Mouse (Mus musculus) hindbrain, embryonic 12.5 days (tissue): ENCODE measurements around the gene Slc35e3. TPM values are rescaled to one million over a fixed set of nuclear protein-coding genes. Genes with fewer than 3 reads are reported as not detected.

ENCODE experiments used
- ATAC-seq: fragments of 200-750 bp; cut with Nextera tagmentation; 2 replicates; pipeline ENCODE4 v1.8.0; 2017; ENCODE audit warnings: moderate TSS enrichment; ENCODE audit not compliant: low FRiP score
- H3K27ac ChIP-seq: fragments of 300-500 bp; sonication (generic); 2 replicates; pipeline ENCODE4 v1.5.1; 2016; ENCODE audit warnings: mild to moderate bottlenecking
- H3K27me3 ChIP-seq: fragments of 300-500 bp; sonication (generic); 2 replicates; pipeline ENCODE4 v1.6.1; 2016; ENCODE audit warnings: mild to moderate bottlenecking
- H3K36me3 ChIP-seq: fragments of 300-500 bp; sonication (generic); 2 replicates; pipeline ENCODE4 v1.6.1; 2016; ENCODE audit warnings: mild to moderate bottlenecking
- H3K4me1 ChIP-seq: fragments of 300-500 bp; sonication (generic); 2 replicates; pipeline ENCODE4 v1.6.1; 2016
- H3K4me2 ChIP-seq: fragments of 300-500 bp; sonication (generic); replicated peaks from 2 replicates; pipeline ENCODE4 v1.6.1; 2016; ENCODE audit warnings: mild to moderate bottlenecking
- H3K4me3 ChIP-seq: fragments of 300-500 bp; sonication (generic); 2 replicates; pipeline ENCODE4 v1.5.1; 2016; ENCODE audit warnings: mild to moderate bottlenecking
- H3K9ac ChIP-seq: fragments of 300-500 bp; sonication (generic); 2 replicates; pipeline ENCODE4 v1.6.1; 2016; ENCODE audit warnings: mild to moderate bottlenecking, moderate library complexity
- H3K9me3 ChIP-seq: fragments of 300-500 bp; sonication (generic); replicated peaks from 2 replicates; pipeline ENCODE4 v1.6.1; 2016; ENCODE audit warnings: mild to moderate bottlenecking
- WGBS: fragments of 180-500 bp; shearing (Covaris S2); methylation state at CpG from one replicate; pipeline ENCODE4 v1.1.7; 2016; 5-methylcytosine and 5-hydroxymethylcytosine counted together
- polyA plus RNA-seq: library from polyadenylated mRNA; unstranded; fragments of >200 nt; fragmentation: Nextera tagmentation; extraction: Ambion mirVana; gene quantifications from 2 replicates; pipeline ENCODE4 v1.2.1, GENCODE M21; 2016

Slc35e3 gene
- polyA plus RNA-seq, 1 experiment from 2014 or later = 40.2 TPM

GRCm38 (mm10) chr10:117757259-117757658 lies 11.1 kb upstream of the Slc35e3 start:
- 97% methylated on average over 1 of the region's 1 CpGs for WGBS
- H3K27ac ChIP-seq = no peak overlapping the region
- H3K9ac ChIP-seq = no peak overlapping the region
- H3K4me2 ChIP-seq = no peak overlapping the region
- H3K9me3 ChIP-seq = no peaks in the 10 kb centered on the region
- ATAC-seq = no peak
- H3K4me3 ChIP-seq = no peak overlapping the region
- H3K36me3 ChIP-seq = peaks cover 74% of the 10 kb centered on the region
- H3K4me1 ChIP-seq = no peaks in the 10 kb centered on the region
- H3K27me3 ChIP-seq = no peaks in the 10 kb centered on the region

- Histone ChIP-seq H3K9ac (no peak overlapping the region), H3K4me1 (no peaks in the 10 kb centered on the region), H3K9me3 (no peaks in the 10 kb centered on the region), H3K27me3 (no peaks in the 10 kb centered on the region), H3K36me3 (peaks cover 76% of the 10 kb centered on the region), H3K4me2 (no peak overlapping the region), H3K27ac (no peak overlapping the region), H3K4me3 (no peak overlapping the region)
- ATAC-seq = no peak
- 95% methylated on average over 5 of the region's 5 CpGs for WGBS
Measured at GRCm38 (mm10) chr10:117756784-117757183, 10.6 kb upstream of the Slc35e3 start.

DNA sequence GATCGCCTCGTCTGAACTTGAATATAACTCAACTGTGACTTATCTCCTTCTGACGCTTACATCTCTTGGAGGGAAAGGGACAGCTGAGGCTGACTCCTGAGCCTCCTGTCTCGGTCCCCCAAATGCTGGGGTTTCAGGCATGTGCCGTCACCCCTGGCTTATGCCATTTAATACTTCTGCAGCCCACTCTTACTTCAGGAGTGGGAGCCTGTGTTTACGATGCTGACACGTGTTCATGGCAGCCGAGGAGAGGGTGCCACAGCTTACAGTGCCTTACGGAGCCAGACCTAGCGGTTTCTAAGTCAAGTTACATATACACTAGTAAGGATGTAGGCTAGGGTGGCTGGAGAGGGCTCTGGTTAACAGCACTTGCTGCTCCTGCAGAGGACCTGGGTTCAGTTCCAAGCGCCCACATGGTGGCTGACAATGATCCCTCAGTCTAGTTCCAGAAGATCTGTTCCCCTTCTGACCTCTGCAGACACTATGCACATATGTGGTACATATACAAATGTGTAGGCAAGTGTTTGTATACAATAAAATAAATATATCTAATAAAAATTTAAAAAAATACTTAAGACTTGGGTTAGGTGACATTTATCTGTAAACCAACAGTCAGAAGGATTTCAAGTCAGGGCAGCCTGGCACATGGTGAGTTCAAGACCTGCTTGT lies 9.8 kb upstream of the Slc35e3 start:
- Histone ChIP-seq H3K4me1 (no peaks in the 10 kb centered on the region), H3K4me2 (no peak overlapping the region), H3K27me3 (no peaks in the 10 kb centered on the region), H3K27ac (no peak overlapping the region), H3K36me3 (peaks cover 76% of the 10 kb centered on the region), H3K9ac (no peak overlapping the region; the same call in 1 of the 2 replicates), H3K4me3 (no peak overlapping the region), H3K9me3 (no peaks in the 10 kb centered on the region)
- no peak for ATAC-seq
- WGBS = 95% methylated on average over 11 of the region's 11 CpGs

DNA sequence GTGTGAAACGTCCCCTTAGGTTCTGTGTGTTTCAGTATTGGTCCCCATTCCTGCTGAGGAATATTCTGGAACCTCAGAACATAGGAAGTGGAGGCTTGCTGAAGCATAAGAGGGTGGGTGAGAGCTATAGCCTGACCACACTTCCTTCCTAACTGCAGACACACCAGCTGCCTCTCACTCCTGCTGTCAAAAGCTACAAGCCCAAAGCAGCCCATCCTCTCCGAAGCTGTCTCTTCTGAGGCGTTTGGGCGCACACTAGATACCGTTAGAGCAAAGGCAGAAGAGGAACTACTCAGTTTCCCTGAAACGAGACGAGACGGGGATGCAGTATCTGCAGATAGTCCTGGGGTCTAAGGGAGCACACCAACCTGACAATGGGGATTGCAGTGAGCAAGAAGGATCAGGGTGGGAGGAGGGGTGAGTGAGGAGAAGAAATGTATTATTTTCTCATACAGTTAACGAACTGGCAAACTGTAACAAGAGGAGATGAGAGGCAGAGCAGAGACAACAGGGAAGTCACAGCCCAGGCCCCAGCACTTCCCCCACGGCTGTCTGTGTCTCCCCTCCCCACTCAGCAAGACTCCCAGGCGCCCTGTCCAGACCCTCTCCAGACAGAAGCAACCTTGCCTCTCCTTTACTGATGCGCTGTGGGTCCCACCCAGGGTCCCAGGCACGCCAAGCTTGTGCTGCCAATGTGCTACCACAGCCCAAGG lies 9.1 kb upstream of the Slc35e3 start:
- no peak for ATAC-seq
- no peaks in the 10 kb centered on the region for H3K27me3 ChIP-seq
- H3K9me3 ChIP-seq = no peaks in the 10 kb centered on the region
- no peak overlapping the region for H3K27ac ChIP-seq
- no peak overlapping the region for H3K4me2 ChIP-seq
- peaks cover 74% of the 10 kb centered on the region for H3K36me3 ChIP-seq
- H3K4me3 ChIP-seq = no peak overlapping the region
- H3K9ac ChIP-seq = no peak overlapping the region; the same call in 1 of the 2 replicates
- H3K4me1 ChIP-seq = no peaks in the 10 kb centered on the region
- WGBS = 88% methylated on average over 13 of the region's 13 CpGs

GRCm38 (mm10) chr10:117754609-117754940 lies 8.4 kb upstream of the Slc35e3 start:
- Histone ChIP-seq H3K9ac (no peak overlapping the region), H3K4me1 (no peaks in the 10 kb centered on the region), H3K27me3 (no peaks in the 10 kb centered on the region), H3K4me3 (no peak overlapping the region), H3K27ac (no peak overlapping the region), H3K9me3 (no peaks in the 10 kb centered on the region), H3K4me2 (no peak overlapping the region), H3K36me3 (peaks cover 75% of the 10 kb centered on the region)
- WGBS = 95% methylated on average over 7 of the region's 7 CpGs
- no peak for ATAC-seq

- WGBS = 95% methylated on average over 8 of the region's 8 CpGs
- no peak overlapping the region for H3K27ac ChIP-seq
Measured at GRCm38 (mm10) chr10:117753711-117754608, 7.8 kb upstream of the Slc35e3 start.

GRCm38 (mm10) chr10:117752851-117753647 lies 6.9 kb upstream of the Slc35e3 start:
- Histone ChIP-seq H3K36me3 (peaks cover 68% of the 10 kb centered on the region), H3K4me3 (no peak overlapping the region), H3K4me1 (no peaks in the 10 kb centered on the region), H3K9me3 (no peaks in the 10 kb centered on the region), H3K27me3 (no peaks in the 10 kb centered on the region), H3K9ac (no peak overlapping the region), H3K27ac (no peak overlapping the region), H3K4me2 (no peak overlapping the region)
- no peak for ATAC-seq
- 97% methylated on average over 5 of the region's 5 CpGs for WGBS

More at GRCm38 (mm10) chr10:117753711-117754608, 7.8 kb upstream of the Slc35e3 start:
- Histone ChIP-seq H3K4me2 (no peak overlapping the region), H3K9ac (no peak overlapping the region), H3K4me1 (no peaks in the 10 kb centered on the region), H3K36me3 (peaks cover 73% of the 10 kb centered on the region), H3K27me3 (no peaks in the 10 kb centered on the region), H3K9me3 (no peaks in the 10 kb centered on the region), H3K4me3 (no peak overlapping the region)
- ATAC-seq = no peak

GRCm38 (mm10) chr10:117752304-117752821 lies 6.2 kb upstream of the Slc35e3 start:
- Histone ChIP-seq H3K4me3 (no peak overlapping the region), H3K4me1 (no peaks in the 10 kb centered on the region), H3K27ac (no peak overlapping the region), H3K27me3 (no peaks in the 10 kb centered on the region), H3K9ac (no peak overlapping the region), H3K4me2 (no peak overlapping the region), H3K36me3 (peaks cover 61% of the 10 kb centered on the region), H3K9me3 (no peaks in the 10 kb centered on the region)
- 95% methylated on average over 7 of the region's 7 CpGs for WGBS
- no peak for ATAC-seq

- H3K4me2 ChIP-seq = no peak overlapping the region
- no peak for ATAC-seq
- no peaks in the 10 kb centered on the region for H3K4me1 ChIP-seq
- H3K27ac ChIP-seq = no peak overlapping the region
- no peak overlapping the region for H3K4me3 ChIP-seq
- 95% methylated on average over 6 of the region's 6 CpGs for WGBS
- no peak overlapping the region for H3K9ac ChIP-seq
- H3K27me3 ChIP-seq = no peaks in the 10 kb centered on the region
- H3K9me3 ChIP-seq = no peaks in the 10 kb centered on the region
- H3K36me3 ChIP-seq = peaks cover 55% of the 10 kb centered on the region
Measured at GRCm38 (mm10) chr10:117751744-117752143, 5.6 kb upstream of the Slc35e3 start.

- no peaks in the 10 kb centered on the region for H3K27me3 ChIP-seq
- H3K9me3 ChIP-seq = no peaks in the 10 kb centered on the region
- no peak overlapping the region for H3K27ac ChIP-seq
- H3K36me3 ChIP-seq = peaks cover 51% of the 10 kb centered on the region
- no peak overlapping the region for H3K4me2 ChIP-seq
- no peak for ATAC-seq
- H3K4me1 ChIP-seq = no peaks in the 10 kb centered on the region
- no peak overlapping the region for H3K9ac ChIP-seq
- no peak overlapping the region for H3K4me3 ChIP-seq
- 98% methylated on average over 14 of the region's 14 CpGs for WGBS
Measured at GRCm38 (mm10) chr10:117751282-117751610, 5.1 kb upstream of the Slc35e3 start.

- H3K4me2 ChIP-seq = no peak overlapping the region
- no peaks in the 10 kb centered on the region for H3K27me3 ChIP-seq
- H3K27ac ChIP-seq = no peak overlapping the region
- no peak for ATAC-seq
- no peaks in the 10 kb centered on the region for H3K4me1 ChIP-seq
- H3K9me3 ChIP-seq = no peaks in the 10 kb centered on the region
- H3K4me3 ChIP-seq = no peak overlapping the region
- 97% methylated on average over 5 of the region's 5 CpGs for WGBS
- H3K36me3 ChIP-seq = peaks cover 46% of the 10 kb centered on the region
- no peak overlapping the region for H3K9ac ChIP-seq
Measured at GRCm38 (mm10) chr10:117750529-117751281, 4.5 kb upstream of the Slc35e3 start.
